Mouse (Mus musculus) G1E (cell line): ENCODE data around the gene Ppm1e. TPM values are rescaled to one million over a fixed set of nuclear protein-coding genes. Genes with fewer than 3 reads are reported as not detected.
A peak's percentile ranks its signal among the peaks of the same experiment; 100 is the strongest.

Experiments used
- ATAC-seq: 2 replicates; pipeline ENCODE4 v1.8.0; 2016; ENCODE audit warnings: mild to moderate bottlenecking; ENCODE audit not compliant: insufficient number of reproducible peaks, poor library complexity, low FRiP score, severe bottlenecking; ENCODE audit errors: extremely low read depth
- DNase-seq: peaks from one replicate; pipeline ENCODE4 v3.0.0; 2012; ENCODE audit warnings: low spot score
- H3K27me3 ChIP-seq: 2 replicates; pipeline ENCODE4 v1.6.1; 2012; ENCODE audit warnings: mild to moderate bottlenecking, low read length, inconsistent platforms; ENCODE audit not compliant: insufficient read depth
- H3K36me3 ChIP-seq: replicated peaks from 2 replicates; pipeline ENCODE3; 2012; ENCODE audit warnings: mild to moderate bottlenecking, inconsistent platforms
- H3K4me1 ChIP-seq: 2 replicates; pipeline ENCODE4 v1.6.1; 2012; ENCODE audit warnings: low read depth, low read length, inconsistent platforms, mixed read lengths; ENCODE audit not compliant: insufficient read depth
- H3K4me3 ChIP-seq: 2 replicates; pipeline ENCODE4 v1.5.1; 2012; ENCODE audit warnings: low read depth, mild to moderate bottlenecking, inconsistent platforms, low read length, moderate library complexity, mixed read lengths
- H3K9me3 ChIP-seq: replicated peaks from 2 replicates; pipeline ENCODE4 v1.6.1; 2012; ENCODE audit warnings: inconsistent platforms
- CTCF ChIP-seq: IDR thresholded peaks from 2 replicates; pipeline ENCODE4 v1.5.1; 2012; ENCODE audit warnings: low read depth, low read length, inconsistent platforms, mixed read lengths
- GATA1 ChIP-seq: IDR thresholded peaks from 2 replicates; pipeline ENCODE4 v1.6.1; 2012; ENCODE audit warnings: borderline replicate concordance, low read length, inconsistent platforms, mixed read lengths
- GATA2 ChIP-seq: IDR thresholded peaks from 2 replicates; pipeline ENCODE4 v1.6.1; 2012; ENCODE audit warnings: low read depth, low read length, inconsistent platforms, borderline replicate concordance
- POLR2AphosphoS5 ChIP-seq: IDR thresholded peaks from 2 replicates; pipeline ENCODE4 v1.6.1; 2012; ENCODE audit warnings: low read depth, low read length, inconsistent platforms; ENCODE audit not compliant: insufficient replicate concordance
- TAL1 ChIP-seq: conservative IDR thresholded peaks from 2 replicates; pipeline ENCODE4 v1.6.1; 2012; ENCODE audit warnings: low read depth, low read length, inconsistent platforms, mixed read lengths
- polyA plus RNA-seq: library from polyadenylated mRNA; stranded (reverse); fragments of >175 nt; gene quantifications from 2 replicates; pipeline ENCODE4 v1.2.3, GENCODE M21; 2012
- total RNA-seq, 2 experiments: library from RNA; stranded (forward) in 1 of 2; stranded (reverse) in 1 of 2; fragments of 200-1000 nt in 1 of 2; fragments of >200 nt in 1 of 2; fragmentation: Nextera tagmentation in 1 of 2; gene quantifications; 2 replicates each; pipeline ENCODE4 v1.2.3; 2014 to 2017

Ppm1e gene
- total RNA-seq (2014; fragmentation: Nextera tagmentation): not detected in 2 replicates
- total RNA-seq (2017): 0.70 and 0.82 TPM in 2 replicates
- not detected in 2 replicates for polyA plus RNA-seq

- DNase-seq (no peak), ATAC-seq (no peak)
- Histone ChIP-seq H3K4me1 (no peaks in the 10 kb centered on the region), H3K27me3 (peaks cover 18% of the 10 kb centered on the region), H3K36me3 (no peaks in the 10 kb centered on the region), H3K9me3 (peaks cover 7% of the 10 kb centered on the region; the same call in 1 of the 2 replicates), H3K4me3 (no peak within 1 kb of the TSS)
- TF ChIP-seq POLR2AphosphoS5 (no peak), CTCF (no peak), GATA2 (no peak), TAL1 (no peak), GATA1 (no peak)
Measured at GRCm38 (mm10) chr11:87358331-87359261, at the start of gene Ppm1e. Gene Ppm1e (minus strand): TSS chr11:87359023.

GRCm38 (mm10) chr11:87404876-87405275 is 46.1 kb upstream of the Ppm1e start, which contains the start of the genes Rad51c and Tex14:
Gene Rad51c (minus strand): TSS chr11:87404954.
Gene Tex14 (plus strand): TSS chr11:87405065.
- H3K4me1 ChIP-seq: peaks cover 14% of the 10 kb centered on the region
- no peaks in the 10 kb centered on the region for H3K9me3 ChIP-seq
- ATAC-seq (no peak), DNase-seq (no peak)
- no peak for TF ChIP-seq CTCF
- no peak for TF ChIP-seq GATA1
- no peak for TF ChIP-seq GATA2
- TF ChIP-seq TAL1: no peak
- TF ChIP-seq POLR2AphosphoS5: no peak
- peak within 1 kb of the TSS; percentile 75 for H3K4me3 ChIP-seq
- H3K27me3 ChIP-seq: peaks cover 4% of the 10 kb centered on the region
- H3K36me3 ChIP-seq: peaks cover 2% of the 10 kb centered on the region

GRCm38 (mm10) chr11:87404111-87404853 is 45.5 kb upstream of the Ppm1e start:
- no peak for TF ChIP-seq POLR2AphosphoS5
- TF ChIP-seq GATA2: no peak
- peak; percentile 77 for DNase-seq

GRCm38 (mm10) chr11:87398402-87398801 is 39.6 kb upstream of the Ppm1e start:
- H3K36me3 ChIP-seq: peaks cover 2% of the 10 kb centered on the region
- ATAC-seq: no peak
- TF ChIP-seq TAL1: no peak
- TF ChIP-seq GATA2: no peak
- no peak for TF ChIP-seq POLR2AphosphoS5
- TF ChIP-seq GATA1: no peak
- no peak for TF ChIP-seq CTCF
- H3K4me1 ChIP-seq: 0 out of 2 replicates have a peak, but pooled peaks cover 3% of the 10 kb centered on the region
- no peaks in the 10 kb centered on the region for H3K27me3 ChIP-seq
- no peak for DNase-seq
- H3K4me3 ChIP-seq: no peak overlapping the region
- no peaks in the 10 kb centered on the region for H3K9me3 ChIP-seq

More at GRCm38 (mm10) chr11:87404111-87404853, 45.5 kb upstream of the Ppm1e start:
- Histone ChIP-seq H3K4me3 (peak overlapping the region; percentile 75), H3K4me1 (peaks cover 14% of the 10 kb centered on the region), H3K9me3 (no peaks in the 10 kb centered on the region), H3K27me3 (no peaks in the 10 kb centered on the region; the same call in 1 of the 2 replicates), H3K36me3 (peaks cover 2% of the 10 kb centered on the region)
- ATAC-seq: peak; percentile 73

- DNase-seq: no peak
- ATAC-seq: no peak
- TF ChIP-seq GATA2 (no peak), CTCF (peak; percentile 30; the same call in 1 of the 2 replicates)
- Histone ChIP-seq H3K27me3 (no peaks in the 10 kb centered on the region), H3K4me1 (no peaks in the 10 kb centered on the region), H3K4me3 (no peak overlapping the region), H3K36me3 (no peaks in the 10 kb centered on the region), H3K9me3 (no peaks in the 10 kb centered on the region)
Measured at GRCm38 (mm10) chr11:87393855-87394254, 35.0 kb upstream of the Ppm1e start.

- TF ChIP-seq GATA2 (no peak), TAL1 (no peak), GATA1 (no peak), CTCF (no peak), POLR2AphosphoS5 (no peak)
- DNase-seq (no peak), ATAC-seq (no peak)
- Histone ChIP-seq H3K27me3 (no peaks in the 10 kb centered on the region), H3K36me3 (no peaks in the 10 kb centered on the region), H3K4me1 (no peaks in the 10 kb centered on the region), H3K4me3 (no peak overlapping the region), H3K9me3 (no peaks in the 10 kb centered on the region)
Measured at GRCm38 (mm10) chr11:87385676-87386075, 26.9 kb upstream of the Ppm1e start.
